In genomic region chr2:144823356-144823755, GRCm38 (mm10) we compare ENCODE assay signal across 26 mouse cellular contexts. TPM values are rescaled to one million over a fixed set of nuclear protein-coding genes. Genes with fewer than 3 reads are reported as not detected.
"Had no signal": no experiment of that assay in that cellular context is flagged by ENCODE, and none has a peak within 500 bp of the region (broad histone marks: within the 10 kb centered on the region; RNA-seq: fewer than 3 reads in every experiment).

Scp2d1 (plus strand) TSS chr2:144823656.

RNA-seq across cellular contexts. Expression of gene Scp2d1, which starts in this region (rescaled TPM):
- polyA plus RNA-seq: heart, embryonic 11.5 days; heart, embryonic 12.5 days; heart, embryonic 13.5 days; heart, embryonic 14.5 days; heart, embryonic 15.5 days; heart, embryonic 16.5 days; heart, postnatal 0 days; hindbrain, embryonic 10.5 days; hindbrain, embryonic 11.5 days; hindbrain, embryonic 12.5 days; hindbrain, embryonic 13.5 days; hindbrain, embryonic 14.5 days; hindbrain, embryonic 15.5 days; hindbrain, embryonic 16.5 days; hindbrain, postnatal 0 days; inflammation-experienced regulatory T-cells, adult 6 months; intestine, embryonic 14.5 days; intestine, embryonic 15.5 days; intestine, embryonic 16.5 days; intestine, postnatal 0 days; kidney, adult 2 months; kidney, embryonic 14.5 days; kidney, embryonic 15.5 days; kidney, embryonic 16.5 days; kidney, postnatal 0 days; large intestine, adult 2 months had no signal
